Mouse (Mus musculus) heart, adult 11 months (tissue): ENCODE results near the gene March10.

Experiments
- DNase-seq: peaks from one replicate; pipeline ENCODE4 v3.0.0; 2022

March10 gene

DNA sequence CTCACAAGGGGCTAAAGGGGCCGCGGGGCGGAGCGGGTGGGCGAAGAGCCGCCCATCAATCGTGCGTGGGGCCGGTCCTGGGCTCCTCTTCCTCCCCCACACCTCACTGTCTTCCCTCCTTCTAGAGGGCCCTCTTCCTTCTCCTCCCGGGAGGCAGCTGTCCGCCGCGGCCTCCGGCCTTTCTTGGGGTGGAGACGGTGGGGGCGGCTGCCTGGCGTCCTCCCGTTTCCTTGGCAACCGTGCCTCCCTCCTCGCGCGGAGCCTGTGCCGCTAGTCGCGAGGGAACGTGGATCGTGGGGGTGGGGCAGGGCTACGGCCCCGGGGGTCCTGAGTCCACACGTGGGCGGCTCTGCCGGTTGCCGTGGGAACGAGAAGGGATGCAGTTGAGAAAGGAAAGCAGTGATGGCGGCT lies at the start of gene March10:
Gene March10, minus strand, starts transcription at position 239 of the 411 bp plus-strand sequence.
- peak; percentile 90 for DNase-seq

DNA sequence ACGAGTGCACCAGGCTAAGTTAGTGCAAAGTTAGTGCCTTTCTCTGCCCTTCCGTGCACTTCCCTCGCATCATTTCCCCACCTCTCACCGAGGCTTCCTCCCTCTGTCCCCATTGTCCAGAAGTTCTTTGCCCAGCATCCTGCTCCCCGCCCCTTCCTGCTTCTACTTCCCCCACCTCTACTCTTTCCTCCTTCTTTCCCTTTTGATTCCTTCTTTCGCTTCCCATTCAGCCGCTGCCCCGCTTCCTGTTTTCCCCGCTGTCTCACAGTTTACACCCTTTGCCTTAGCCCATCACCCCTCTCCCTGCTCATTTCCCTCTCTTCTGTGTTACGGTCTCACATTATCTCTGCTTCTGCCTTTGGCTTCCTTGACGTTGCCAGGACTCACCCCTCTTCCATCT lies 49.8 kb upstream of the March10 start:
- DNase-seq = peak; percentile 97

DNA sequence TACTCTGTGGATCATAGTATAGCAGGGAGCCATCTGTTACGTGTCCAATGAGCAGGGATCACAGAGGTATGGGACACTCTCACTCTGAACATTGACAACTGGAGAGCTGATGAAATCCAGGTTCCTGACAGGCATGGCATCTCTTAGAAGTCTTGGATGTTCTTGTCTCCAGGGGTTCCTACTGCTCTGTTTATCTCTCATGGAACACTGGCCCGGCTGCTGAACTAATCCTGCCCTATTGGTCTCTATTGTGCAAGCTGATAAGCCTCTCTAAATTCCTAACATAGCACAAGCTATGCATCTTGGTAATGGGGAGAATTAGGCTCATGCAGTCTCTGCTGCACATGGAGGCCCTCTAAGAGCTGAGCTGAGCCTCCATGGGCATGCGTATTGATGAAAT lies 48.5 kb upstream of the March10 start:
- peak; percentile 57 for DNase-seq

DNA sequence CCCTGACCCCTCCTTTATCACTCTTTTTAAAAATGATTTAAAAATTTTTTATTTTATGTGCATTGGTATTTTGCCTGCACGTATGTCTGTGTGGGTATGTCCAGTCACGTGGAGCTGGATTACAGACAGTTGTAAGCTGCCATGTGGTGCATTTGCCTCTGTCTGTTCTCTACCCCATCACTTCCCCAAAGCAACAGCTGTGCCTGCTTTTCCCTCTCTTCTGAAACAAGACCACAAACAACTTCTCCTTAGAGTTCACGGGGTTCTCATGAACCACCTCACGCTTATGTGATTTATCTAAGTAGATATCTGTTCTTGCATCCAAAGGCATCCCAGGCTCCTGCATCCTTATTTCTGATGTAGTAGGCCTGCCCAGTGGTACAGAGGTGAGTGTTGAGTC lies 45.8 kb upstream of the March10 start:
- peak; percentile 93 for DNase-seq

DNA sequence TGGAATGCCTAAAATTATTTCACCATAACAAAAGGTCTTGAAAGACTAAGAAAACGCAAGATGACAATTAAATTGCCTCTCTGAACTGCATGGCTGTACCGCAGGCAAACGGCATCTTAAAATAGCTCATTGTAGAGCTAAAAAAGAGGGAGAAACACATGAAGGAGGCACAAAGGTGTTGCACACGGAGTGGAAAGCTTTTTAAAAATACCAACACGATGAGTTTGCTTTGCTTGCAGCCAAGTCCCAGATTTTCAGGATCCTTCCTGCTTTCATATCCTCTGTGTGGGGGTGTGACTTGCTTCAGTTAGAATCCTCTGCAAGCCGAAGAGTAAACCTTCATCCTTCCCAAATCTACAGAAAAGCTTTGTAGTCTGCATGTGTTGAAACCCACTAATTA lies 41.0 kb upstream of the March10 start:
- peak; percentile 61 for DNase-seq

DNA sequence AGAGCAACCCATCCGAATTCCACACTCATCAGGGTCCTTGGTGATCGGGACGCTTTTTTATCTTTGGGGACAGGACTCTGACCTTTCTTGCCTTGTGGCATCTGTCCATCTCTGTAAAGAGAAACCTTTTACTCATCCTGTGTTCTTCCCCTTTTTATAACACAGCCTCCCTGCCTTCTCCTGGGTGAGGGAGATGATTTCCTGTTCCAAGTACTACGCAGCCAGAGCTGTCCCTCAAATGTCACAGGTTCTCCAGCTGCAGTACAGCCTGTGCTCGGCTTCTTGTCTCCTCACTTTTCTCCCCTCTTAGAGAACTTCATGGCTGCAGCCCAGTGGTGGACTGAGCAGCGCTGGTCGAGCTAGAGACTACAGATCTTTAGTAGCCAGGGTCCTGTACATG lies 40.1 kb upstream of the March10 start:
- peak; percentile 92 for DNase-seq

DNA sequence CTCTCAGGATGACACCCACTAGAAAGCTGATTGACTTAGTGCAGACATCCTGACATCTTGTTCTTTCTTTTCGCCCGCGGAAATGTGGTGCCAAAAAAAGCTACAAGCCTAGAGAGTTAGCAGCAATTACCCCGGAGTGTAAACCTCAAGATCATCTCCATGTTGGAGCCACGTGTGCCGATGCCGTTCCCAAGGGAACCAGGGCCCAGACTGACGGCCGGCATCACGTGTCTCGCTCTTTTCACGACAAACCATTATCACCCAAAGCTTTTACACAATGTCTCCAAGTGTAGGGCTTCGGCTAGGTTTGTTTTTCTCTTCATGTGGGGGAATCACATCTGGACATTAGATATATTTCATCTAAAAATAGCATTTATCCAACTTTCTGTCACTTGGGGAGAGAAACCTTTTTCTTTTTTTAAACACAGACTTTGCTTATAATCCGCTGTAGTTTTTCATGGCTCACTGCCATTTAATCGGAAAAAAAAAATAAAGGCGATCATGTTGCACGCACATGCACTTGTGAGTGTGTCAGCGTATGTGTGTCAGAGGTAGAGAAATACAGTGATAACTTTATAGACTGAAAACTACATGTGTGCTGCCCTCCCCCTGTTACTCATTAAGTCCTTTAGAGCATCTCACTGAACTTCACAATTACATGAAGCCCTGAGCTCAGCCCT lies 39.2 kb upstream of the March10 start:
- DNase-seq = peak; percentile 90

DNA sequence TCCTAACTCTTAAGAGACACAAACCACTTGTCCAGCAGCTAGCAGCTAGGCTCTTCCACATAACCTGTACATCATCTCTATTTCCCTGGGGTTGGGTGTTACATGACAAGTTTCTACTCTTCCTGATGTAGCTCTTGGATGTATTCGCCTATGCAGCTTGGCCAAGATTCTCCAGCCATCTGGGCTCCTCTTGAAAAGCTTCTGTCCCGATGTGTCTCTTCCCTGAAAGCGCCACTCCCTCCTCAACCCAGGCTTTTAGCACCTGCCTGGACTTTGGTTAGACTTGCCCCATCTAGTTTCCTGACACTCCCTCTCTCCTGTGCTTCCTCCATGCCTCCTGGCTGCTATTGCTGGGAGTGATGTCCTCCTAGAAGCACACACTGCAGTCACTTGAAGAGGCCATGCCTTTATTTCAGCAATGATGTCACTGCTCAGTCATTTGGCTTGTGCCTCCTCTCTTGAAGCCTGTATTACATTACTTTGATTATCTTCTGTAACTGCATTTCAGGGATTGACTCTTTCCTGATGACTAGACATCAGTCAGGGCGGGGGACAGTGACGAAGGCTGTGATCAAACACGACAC lies 38.3 kb upstream of the March10 start:
- DNase-seq = peak; percentile 89

DNA sequence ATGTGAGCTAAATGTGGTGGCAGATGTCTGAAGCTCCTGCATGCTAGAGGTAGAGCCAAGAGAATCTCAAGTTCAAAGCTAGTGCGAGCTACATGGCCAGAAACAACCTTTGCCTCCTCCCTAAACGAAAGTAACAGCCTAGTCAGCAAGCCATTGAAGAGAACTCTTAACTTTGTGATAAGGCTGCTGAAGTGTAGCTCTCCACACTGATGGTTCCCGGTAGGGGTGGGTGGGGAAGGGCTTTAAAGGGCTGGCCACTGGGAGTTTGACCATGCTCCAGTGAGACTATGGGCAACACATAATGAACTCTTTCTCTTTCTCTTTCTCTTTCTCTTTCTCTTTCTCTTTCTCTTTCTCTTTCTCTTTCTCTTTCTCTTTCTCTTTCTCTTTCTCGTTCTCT lies 35.9 kb upstream of the March10 start:
- peak; percentile 33 for DNase-seq

DNA sequence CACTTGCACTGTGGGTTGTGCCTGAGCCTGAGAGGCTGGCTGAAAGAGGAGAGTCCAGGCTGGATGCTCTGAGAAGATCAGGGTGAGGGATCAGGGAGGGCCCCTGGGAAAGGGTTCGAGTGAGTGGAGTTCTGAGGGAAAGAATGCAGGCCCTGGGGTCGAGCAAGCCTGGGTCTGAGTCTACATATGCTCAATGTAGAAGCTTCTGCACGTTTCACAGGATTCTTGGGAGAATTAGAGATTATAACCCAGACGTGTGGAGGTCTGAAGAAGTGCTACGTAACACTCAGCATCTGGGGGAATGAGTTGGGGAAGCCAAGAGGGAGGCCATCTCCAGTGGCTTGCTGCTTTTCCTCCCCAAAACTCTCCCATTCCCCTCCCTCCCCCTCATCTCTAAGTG lies 34.4 kb upstream of the March10 start:
- DNase-seq = peak; percentile 70

DNA sequence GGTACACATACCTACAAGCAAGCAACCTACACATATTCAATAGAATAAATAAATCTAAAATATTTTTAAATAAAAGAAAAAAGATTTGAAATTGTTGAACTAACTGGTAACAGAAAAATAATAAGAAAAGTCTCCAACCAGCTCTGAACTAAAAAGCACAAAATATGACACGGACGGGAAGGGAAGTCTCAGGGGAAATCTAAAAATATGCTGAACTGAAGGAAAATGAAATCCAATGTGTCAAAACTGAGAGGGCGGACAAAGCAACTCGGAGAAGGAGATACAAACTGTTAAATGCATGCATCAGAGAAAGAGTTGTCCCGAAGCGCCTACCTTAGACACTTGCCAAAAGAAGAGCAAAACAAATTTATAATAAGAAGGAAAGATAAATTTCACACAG lies 28.9 kb upstream of the March10 start:
- DNase-seq = peak; percentile 51

DNA sequence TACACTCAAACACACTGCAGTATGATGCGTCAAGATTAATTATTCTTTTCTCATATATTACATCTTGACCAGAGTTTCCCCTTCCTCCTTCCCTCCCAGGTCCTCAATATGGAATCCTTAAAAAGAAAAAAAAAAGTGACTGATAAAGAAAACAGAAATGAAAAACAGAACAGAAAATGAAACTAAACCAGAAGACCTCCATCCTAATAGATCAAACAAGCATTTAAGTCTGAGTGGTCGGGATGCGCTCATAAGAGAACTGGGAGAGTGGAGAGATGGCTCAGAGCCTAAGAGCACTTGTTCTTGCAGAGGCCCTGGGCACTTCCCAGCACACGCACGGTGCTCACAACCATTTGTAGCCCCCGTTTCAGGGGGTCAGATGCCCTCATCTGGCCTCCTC lies 28.5 kb upstream of the March10 start:
- peak; percentile 69 for DNase-seq

DNA sequence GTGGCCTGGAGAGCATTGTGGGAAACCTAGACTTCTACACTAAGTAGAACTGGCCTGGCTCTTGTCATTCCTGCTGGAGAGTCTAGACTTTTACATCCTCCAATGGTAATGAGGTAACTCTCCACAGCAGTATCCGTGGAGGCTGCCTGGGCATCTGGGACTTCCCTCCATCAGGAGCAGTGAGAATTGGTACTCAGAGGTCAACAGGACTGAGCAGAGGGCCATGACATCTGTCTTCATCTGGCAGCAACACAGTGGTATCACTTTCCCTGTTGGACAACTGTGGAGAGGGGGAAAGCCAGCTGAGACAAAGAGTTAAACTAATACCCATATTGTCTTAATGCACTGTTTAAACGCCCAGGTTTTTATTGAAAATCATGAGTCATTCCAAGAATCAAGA lies 26.2 kb upstream of the March10 start:
- DNase-seq = peak; percentile 63

DNA sequence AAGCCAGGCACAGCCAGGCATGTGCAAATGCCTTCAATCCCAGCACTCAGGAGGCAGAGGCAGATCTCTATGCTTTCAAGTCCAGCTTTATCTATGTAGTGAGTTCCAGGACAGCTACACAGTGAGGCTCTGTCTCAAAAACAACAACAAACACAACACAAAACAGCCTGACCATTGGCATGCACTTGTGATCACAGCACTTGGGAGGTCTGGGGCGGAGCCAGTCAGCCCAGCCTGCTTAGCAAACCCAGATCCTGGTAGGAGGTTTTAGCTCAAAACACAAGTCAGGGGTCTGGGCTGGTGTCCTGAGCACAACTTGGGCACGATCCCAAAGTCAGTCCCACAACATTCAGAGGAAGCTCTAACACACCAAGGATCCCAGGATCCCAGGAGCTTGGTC lies 18.2 kb upstream of the March10 start:
- DNase-seq = peak; percentile 90

DNA sequence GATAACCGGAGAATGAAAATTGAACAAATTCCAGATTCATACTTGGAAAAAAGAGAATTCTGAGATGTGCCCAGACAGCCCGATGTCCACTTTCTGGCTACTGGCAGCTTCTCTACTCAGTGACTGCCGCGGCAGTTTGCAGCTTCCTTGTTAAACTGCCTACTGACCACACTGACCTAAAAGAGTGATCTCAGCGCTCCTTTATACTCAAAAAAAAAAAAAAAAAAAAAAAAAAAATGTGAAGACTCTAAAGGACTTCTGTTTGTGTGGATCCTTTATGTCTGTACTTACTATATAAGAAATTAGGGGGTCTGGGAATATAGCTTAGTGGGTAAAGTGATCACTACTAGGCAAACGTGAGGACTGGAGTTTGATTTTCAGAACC lies 17.8 kb upstream of the March10 start:
- peak; percentile 84 for DNase-seq

DNA sequence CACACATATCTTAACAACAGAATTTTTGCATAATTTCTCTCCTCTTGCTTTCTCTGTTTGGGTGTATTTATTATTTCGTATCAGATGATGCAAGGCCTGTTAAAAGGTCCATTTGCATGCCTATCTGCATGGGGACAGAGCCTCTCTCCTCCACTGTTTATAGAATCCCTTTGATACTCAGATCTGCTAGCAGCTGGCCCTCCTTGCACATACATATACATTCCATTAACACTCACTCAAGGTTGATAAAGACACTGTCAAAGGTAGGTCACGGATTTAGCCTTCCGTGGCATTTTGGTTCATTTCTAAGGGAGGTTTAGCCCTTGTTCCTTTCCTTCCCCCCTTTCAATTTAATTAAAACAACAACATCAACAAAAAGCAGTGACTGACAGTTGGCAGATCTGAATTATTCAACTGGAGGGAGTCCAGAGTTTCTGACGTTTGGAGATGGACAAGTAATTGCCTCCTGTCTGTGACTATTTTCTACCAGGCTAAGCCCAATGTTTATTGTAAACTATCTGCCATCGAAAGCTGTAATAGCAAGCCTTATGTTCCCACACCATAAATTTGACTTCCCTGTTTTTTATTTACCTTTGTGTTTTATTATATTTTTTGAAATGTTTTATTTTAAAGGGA lies 17.3 kb upstream of the March10 start:
- peak; percentile 65 for DNase-seq

DNA sequence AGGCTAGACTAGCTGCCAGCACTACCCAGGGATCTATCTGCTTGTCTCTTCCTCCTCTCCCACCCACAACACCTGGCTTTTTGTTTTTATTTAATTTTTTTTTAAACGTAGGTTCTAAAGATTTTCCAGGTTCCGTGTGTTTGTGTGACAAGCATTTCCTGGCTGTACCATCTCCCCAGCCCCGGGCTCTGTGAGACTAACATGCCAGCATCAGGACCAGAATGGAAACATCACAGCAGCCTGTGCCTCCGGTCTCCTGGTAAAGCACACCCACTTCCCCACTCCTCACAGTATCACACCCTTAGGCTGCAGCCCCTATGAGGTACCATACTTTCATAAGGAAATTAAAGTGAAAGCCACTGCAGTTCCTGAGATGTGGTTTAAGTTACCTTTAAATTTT lies 16.1 kb upstream of the March10 start:
- peak; percentile 66 for DNase-seq

DNA sequence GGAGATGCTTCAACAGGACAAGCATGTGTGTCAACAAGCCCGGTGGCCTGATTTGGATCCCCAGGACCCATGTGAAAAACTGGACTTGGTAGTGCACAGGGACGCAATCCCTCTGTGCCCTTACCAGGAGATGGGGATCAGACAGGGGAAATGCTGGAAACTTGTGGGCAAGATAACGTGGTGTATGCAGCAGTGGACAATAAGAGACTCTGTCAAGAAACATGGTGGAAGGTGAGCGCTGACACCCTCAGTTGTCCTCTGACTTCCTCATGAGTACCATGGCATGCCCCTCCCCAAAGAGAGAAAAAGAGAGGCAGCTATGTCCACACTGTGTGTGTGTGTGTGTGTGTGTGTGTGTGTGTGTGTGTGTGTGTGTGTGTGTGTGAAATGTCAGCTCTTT lies 14.4 kb upstream of the March10 start:
- DNase-seq = peak; percentile 73

DNA sequence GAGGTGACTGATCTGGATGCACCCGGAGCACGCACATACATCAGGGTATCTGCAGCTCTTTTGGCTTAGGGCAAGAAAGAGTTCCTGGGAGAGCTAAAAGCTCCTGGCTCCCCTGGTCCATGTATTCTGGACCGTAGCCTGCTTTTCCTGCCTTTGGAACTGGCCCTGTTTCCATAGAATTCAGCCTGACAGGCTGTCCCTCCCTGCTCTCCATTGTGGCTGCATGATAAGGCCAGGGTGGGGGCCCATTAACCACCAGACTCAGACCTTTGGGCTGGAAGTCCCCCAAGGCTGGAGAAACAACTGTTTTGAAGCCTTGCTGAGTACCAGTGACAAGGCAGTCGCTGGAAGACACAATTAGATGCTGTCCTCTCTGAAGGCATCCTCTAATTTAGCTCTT lies 13.0 kb upstream of the March10 start:
- DNase-seq = peak; percentile 91

DNA sequence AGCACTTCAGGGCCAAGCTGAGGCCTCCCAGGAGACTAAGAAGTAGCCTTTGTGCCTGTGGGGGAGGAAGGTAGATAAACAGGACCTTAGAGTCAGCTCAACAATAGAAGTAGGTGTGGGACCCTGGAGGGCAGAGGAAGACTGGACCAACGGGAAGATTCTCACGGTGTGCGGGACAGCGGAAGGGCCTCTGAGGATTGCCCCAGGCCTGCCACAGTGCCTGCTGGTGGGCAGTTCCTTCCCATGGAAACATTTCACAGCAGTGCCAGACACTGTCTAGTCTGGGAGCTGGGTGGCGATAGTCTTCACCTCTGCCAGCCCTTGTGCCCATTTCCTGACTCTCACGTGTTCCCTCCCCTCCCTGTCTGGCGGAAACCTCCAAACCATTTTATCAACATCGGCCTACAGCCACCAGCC lies 12.6 kb upstream of the March10 start:
- peak; percentile 91 for DNase-seq

DNA sequence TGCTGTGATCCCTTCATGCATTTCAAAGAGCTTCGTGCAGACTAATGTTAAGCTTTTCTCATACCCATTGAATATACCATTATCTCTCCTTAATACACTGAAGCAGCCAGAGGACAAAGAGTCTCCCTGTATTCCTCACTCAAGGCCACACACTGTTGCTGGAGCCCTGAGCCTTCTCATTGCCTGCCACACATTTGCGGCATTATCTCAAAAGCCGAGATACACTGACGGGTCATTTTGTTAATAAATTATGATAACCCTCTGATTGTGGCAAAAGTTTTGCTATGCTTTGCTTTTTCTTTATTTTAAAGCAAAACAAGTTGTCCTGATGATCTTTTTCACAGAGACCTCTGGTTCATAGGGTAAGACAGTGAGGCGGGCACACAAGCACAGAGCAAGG lies 11.9 kb upstream of the March10 start:
- DNase-seq = no peak

DNA sequence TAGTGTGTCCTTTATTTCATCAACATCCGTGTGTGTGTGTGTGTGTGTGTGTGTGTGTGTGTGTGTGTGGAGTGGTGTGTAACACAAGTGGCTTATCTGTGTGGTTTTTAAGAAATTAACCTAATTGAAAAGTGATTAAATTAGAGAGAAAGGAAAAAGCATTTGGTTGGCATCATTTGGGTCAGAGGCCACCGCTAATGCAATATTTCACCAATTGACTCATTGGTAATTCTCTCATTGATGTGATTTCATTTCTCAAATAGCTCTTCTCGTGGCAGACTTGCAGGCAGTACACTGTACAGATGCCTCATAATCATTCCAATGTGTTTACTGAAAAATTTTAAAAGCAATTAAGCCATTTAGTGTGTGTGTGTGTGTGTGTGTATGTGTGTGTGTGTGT lies 11.3 kb upstream of the March10 start:
- peak; percentile 13 for DNase-seq

DNA sequence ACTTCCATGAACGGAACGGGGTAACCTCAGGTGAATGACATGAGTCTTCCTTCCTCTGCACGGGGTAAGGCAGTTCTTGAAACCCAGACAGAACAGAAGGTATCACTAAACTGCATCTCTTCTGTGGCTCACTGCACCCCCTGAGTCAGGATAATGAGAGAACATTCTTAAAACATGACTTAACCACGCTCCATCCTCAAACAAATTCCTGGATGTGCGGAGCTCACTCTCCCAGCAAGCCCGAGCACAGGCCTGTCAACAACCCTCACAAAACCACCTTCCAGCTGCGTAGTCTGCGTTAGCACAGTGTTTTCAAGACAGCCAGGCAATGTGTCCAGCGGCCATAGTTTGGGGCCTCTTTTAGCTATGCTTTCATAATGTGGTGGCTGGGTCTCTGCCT lies 10.7 kb upstream of the March10 start:
- peak; percentile 92 for DNase-seq

DNA sequence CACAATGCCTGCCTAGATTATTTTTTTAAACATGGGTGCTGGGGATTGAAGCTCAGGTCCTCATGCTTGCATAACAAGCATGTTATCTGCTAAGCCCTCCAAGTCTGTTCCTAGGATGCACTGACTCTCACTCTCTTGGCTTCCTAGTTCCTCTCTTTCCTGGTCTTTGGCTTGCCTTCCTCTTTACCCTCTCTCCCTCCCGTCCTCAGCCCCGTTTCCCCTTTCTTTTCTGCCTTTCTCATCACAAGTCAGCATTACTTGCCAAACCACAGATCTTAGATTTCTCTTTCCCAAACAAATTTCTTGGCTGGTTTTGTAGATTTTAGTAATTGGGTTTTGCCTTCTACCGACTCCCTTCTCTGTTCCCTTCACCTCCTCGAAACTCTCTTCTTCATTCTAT lies 10.2 kb upstream of the March10 start:
- peak; percentile 93 for DNase-seq

DNA sequence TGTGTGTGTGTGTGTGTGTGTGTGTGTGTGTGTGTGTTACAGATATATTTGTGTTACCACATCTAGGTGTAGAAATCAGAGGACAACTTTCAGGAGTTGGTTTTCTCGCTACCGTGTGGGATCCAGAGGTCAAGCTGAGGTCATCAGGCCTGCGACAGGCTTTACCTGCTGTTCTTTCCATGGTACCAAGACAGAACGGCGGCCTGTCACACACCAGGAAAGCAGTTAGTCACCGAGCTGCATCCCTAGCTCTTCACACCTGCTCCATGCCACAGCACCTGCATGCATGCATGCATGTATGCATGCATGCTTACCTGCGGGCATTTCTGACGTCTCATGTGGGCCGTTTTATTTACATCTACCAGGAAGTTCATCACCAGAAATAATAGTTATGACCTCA lies 9.0 kb upstream of the March10 start:
- DNase-seq = peak; percentile 53
